Mouse (Mus musculus): Measurements from ENCODE around the gene Filip1l. TPM values are rescaled to one million over a fixed set of nuclear protein-coding genes. Genes with fewer than 3 reads are reported as not detected.
"Not testable (repeated sequence)": the region's sequence is repeated elsewhere in the genome, so short reads cannot be mapped to it uniquely, and the experiment has no call there.

Filip1l gene
- polyA plus RNA-seq, 1 experiment from 2014 or later: 29.0 TPM

DNA sequence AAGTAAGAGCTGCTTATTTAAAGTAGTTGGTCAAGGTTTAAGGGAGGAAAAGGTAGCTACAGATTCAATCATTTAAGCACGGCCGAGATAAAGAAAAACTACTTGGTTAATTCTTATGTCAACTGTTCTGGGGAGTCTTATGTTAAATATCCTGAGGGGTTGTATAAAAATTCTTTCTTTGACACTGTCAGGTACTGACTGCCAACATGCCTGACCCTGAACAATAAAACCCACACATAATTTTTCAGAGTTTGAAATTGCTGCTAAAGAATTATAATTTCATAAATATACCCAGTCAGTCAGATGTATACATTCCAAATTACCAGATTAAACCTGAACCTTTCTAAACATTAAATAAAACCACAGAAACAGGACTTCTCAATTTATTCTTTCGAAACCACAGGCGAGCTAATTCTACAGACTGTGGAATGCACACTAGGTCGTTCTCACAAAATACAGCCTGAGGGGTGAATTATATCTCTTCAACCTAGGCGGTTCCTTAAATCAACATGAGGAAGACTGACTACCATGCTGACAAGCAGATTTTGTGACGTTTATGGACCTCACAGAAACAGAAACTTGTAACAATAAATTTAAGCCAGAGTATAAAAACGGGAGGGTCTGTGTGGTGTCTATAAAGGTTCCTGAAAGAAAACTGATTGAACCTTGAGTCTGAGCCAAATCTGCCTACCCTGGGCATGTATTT lies 30.5 kb downstream of the Filip1l start:
- Histone ChIP-seq H3K4me1 (ENCODE audit: insufficient read depth) (no peaks in the 10 kb centered on the region), H3K27me3 (ENCODE audit: insufficient read depth, low read length) (no peaks in the 10 kb centered on the region), H3K4me3 (ENCODE audit: low read depth, low read length) (no peak overlapping the region), H3K27ac (ENCODE audit: low read depth) (no peak overlapping the region), H3K36me3 (ENCODE audit: insufficient read depth) (no peaks in the 10 kb centered on the region), H3K9ac (no peak overlapping the region), H3K4me2 (no peak overlapping the region), H3K9me3 (ENCODE audit: low read depth, low read length) (no peaks in the 10 kb centered on the region)
- ATAC-seq (ENCODE audit: insufficient read depth) (no peak), DNase-seq (no peak)
- no peak for TF ChIP-seq CTCF (IDR thresholded peaks at IDR 0.05; ENCODE audit: low read depth)
- 49% methylated on average over 8 of the region's 8 CpGs for WGBS

DNA sequence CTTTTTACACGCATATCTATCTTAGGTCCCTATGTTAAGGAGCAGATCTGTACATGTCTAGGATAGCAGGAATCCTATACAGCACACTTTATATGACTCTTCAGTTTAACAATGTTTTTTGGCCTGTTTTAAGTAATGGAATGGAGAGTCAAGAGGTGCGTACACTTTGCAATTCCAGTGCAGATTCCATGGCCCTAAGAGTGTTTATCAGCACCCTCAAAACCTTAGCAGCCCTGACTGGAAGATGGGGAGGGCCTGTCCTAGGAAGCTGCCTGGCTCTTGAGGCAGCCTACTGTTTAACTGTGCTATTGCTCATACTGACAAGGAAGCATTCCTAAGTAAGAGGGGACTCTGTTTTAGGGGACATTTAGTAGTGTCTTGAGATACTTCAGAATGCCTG lies 31.4 kb downstream of the Filip1l start:
- 79% methylated on average over 2 of the region's 2 CpGs for WGBS
- no peaks in the 10 kb centered on the region for H3K9me3 ChIP-seq (ENCODE audit: low read depth, low read length)
- H3K4me2 ChIP-seq: no peak overlapping the region
- H3K27me3 ChIP-seq (ENCODE audit: insufficient read depth, low read length): no peaks in the 10 kb centered on the region
- H3K36me3 ChIP-seq (ENCODE audit: insufficient read depth): no peaks in the 10 kb centered on the region
- TF ChIP-seq CTCF (IDR thresholded peaks at IDR 0.05; ENCODE audit: low read depth): no peak
- no peak overlapping the region for H3K9ac ChIP-seq
- no peaks in the 10 kb centered on the region for H3K4me1 ChIP-seq (ENCODE audit: insufficient read depth)
- DNase-seq (no peak), ATAC-seq (ENCODE audit: insufficient read depth) (no peak)
- no peak overlapping the region for H3K4me3 ChIP-seq (ENCODE audit: low read depth, low read length)
- H3K27ac ChIP-seq (ENCODE audit: low read depth): no peak overlapping the region

DNA sequence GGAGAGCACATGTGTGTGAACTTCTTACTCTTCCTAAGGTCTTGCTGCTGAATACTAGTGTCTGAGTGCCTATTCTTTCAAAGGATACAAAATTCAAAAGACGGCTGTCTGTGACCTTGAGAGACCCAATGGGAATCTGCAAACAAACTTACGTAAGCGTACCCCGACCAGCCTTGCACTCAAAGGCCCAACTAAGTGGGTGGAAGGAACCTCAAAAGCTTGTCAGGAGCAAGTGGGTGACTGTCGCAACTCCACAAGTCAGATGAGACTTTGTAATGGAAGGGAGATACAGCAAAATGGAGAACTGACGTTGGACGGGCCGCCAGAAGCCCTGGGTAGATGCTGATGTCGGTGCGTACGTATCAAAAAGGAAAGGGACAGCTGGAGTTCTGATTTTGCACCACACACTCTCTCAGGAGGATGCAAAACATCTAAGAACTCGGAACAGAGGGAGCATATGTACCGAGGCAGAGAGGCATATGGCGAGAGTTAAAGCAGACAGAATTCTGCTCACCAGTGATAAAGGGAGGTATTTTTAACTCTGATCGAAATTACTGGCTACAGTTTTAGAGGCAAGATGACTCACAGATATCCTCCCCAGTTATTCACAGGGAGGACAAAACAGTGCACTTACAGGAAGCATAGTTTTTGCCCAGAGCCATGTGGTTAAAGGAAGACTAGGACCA lies 36.8 kb downstream of the Filip1l start:
- 77% methylated on average over 15 of the region's 15 CpGs for WGBS
- Histone ChIP-seq H3K4me3 (ENCODE audit: low read depth, low read length) (no peak overlapping the region), H3K4me2 (no peak overlapping the region), H3K27ac (ENCODE audit: low read depth) (no peak overlapping the region), H3K36me3 (ENCODE audit: insufficient read depth) (no peaks in the 10 kb centered on the region), H3K4me1 (ENCODE audit: insufficient read depth) (no peaks in the 10 kb centered on the region), H3K27me3 (ENCODE audit: insufficient read depth, low read length) (no peaks in the 10 kb centered on the region), H3K9ac (no peak overlapping the region), H3K9me3 (ENCODE audit: low read depth, low read length) (no peaks in the 10 kb centered on the region)
- DNase-seq: no peak
- TF ChIP-seq CTCF (IDR thresholded peaks at IDR 0.05; ENCODE audit: low read depth): no peak
- no peak for ATAC-seq (ENCODE audit: insufficient read depth)

DNA sequence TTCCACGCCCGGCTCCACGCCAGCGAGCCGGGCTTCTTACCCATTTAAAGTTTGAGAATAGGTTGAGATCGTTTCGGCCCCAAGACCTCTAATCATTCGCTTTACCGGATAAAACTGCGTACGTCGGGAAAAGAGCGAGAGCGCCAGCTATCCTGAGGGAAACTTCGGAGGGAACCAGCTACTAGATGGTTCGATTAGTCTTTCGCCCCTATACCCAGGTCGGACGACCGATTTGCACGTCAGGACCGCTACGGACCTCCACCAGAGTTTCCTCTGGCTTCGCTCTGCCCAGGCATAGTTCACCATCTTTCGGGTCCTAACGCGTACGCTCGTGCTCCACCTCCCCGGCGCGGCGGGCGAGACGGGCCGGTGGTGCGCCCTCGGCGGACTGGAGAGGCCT lies 38.3 kb downstream of the Filip1l start:
- not testable (repeated sequence) for H3K9ac ChIP-seq; H3K36me3 ChIP-seq (ENCODE audit: insufficient read depth); DNase-seq; ATAC-seq (ENCODE audit: insufficient read depth); H3K4me2 ChIP-seq; H3K4me1 ChIP-seq (ENCODE audit: insufficient read depth); H3K9me3 ChIP-seq (ENCODE audit: low read depth, low read length); H3K27ac ChIP-seq (ENCODE audit: low read depth); H3K4me3 ChIP-seq (ENCODE audit: low read depth, low read length); H3K27me3 ChIP-seq (ENCODE audit: insufficient read depth, low read length)
- 29% methylated on average over 22 of the region's 39 CpGs for WGBS

DNA sequence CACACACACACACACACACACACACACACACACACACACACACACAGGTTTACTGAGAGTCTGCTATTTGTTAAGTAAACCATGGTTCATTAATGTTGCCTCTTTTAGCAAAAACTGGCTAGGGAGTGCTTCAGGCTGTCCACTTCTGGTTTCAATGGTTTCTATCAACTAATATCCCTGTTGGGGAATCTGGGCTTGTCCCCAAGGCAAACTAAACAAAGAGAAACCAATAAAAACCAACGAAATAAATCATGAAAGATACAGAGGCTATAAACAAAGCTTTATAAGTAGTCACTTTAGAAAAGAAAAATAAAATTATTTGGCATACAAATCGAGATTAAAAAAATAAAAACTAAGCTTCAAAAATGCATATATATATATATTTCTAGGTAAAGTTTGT lies 39.6 kb downstream of the Filip1l start:
- H3K36me3 ChIP-seq (ENCODE audit: insufficient read depth): no peaks in the 10 kb centered on the region
- TF ChIP-seq CTCF (IDR thresholded peaks at IDR 0.05; ENCODE audit: low read depth): no peak
- 62% methylated on average over 2 of the region's 2 CpGs for WGBS
- DNase-seq (no peak), ATAC-seq (ENCODE audit: insufficient read depth) (no peak)
- no peak overlapping the region for H3K9ac ChIP-seq
- H3K27ac ChIP-seq (ENCODE audit: low read depth): no peak overlapping the region
- no peaks in the 10 kb centered on the region for H3K9me3 ChIP-seq (ENCODE audit: low read depth, low read length)
- H3K27me3 ChIP-seq (ENCODE audit: insufficient read depth, low read length): no peaks in the 10 kb centered on the region
- H3K4me2 ChIP-seq: no peak overlapping the region
- H3K4me1 ChIP-seq (ENCODE audit: insufficient read depth): no peaks in the 10 kb centered on the region
- no peak overlapping the region for H3K4me3 ChIP-seq (ENCODE audit: low read depth, low read length)

DNA sequence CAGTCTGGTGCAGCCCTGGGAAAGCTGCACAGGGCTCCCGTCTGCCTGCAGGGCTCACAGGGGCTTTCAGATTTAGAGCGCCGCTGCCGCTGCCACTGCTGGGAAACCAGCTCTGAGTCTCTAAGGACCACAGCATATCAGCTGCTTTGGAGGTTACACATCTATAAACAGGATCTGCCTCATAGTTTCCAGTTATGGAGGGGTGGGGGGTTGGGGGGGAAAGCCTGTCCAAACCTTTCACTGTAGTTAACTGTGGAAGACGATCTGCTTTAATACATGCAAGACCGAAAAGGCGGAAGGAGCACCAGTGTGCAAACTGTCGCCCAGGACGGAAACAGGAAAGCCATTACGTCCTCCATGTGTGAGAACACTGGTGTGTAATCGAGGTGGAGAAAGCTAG lies 40.3 kb downstream of the Filip1l start:
- no peaks in the 10 kb centered on the region for H3K36me3 ChIP-seq (ENCODE audit: insufficient read depth)
- H3K27me3 ChIP-seq (ENCODE audit: insufficient read depth, low read length): no peaks in the 10 kb centered on the region
- peak overlapping the region; percentile 27 for H3K4me2 ChIP-seq
- no peaks in the 10 kb centered on the region for H3K4me1 ChIP-seq (ENCODE audit: insufficient read depth)
- DNase-seq (peak; percentile 62), ATAC-seq (ENCODE audit: insufficient read depth) (no peak)
- 0 out of 2 replicates have a peak overlapping the region, but pooled peaks have one; percentile 25 for H3K27ac ChIP-seq (ENCODE audit: low read depth)
- H3K9ac ChIP-seq: no peak overlapping the region
- TF ChIP-seq CTCF (IDR thresholded peaks at IDR 0.05; ENCODE audit: low read depth): no peak
- no peak overlapping the region for H3K4me3 ChIP-seq (ENCODE audit: low read depth, low read length)
- H3K9me3 ChIP-seq (ENCODE audit: low read depth, low read length): no peaks in the 10 kb centered on the region
- WGBS: 52% methylated on average over 11 of the region's 11 CpGs

DNA sequence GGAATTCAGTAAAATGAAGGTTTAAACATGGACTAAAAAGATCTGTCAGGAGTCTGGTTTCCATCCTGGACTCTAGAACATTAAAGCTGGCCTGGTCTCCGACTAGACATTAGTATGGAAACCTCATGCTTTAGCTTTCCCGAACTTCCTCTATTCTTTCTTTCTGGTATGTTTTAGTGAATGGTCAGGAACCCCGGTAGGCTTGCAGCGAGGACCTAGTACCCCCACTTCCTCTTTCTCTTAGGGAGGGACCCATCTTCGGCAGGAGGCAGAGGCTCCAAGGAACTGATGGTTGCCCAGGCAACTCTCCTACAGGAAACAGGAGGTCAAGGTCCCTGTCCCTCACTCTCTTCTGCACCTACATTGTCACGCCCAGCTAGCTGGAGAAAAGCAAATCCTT lies 43.4 kb downstream of the Filip1l start:
- Histone ChIP-seq H3K4me2 (no peak overlapping the region), H3K27me3 (ENCODE audit: insufficient read depth, low read length) (no peaks in the 10 kb centered on the region), H3K9me3 (ENCODE audit: low read depth, low read length) (no peaks in the 10 kb centered on the region), H3K4me3 (ENCODE audit: low read depth, low read length) (no peak overlapping the region), H3K9ac (no peak overlapping the region), H3K27ac (ENCODE audit: low read depth) (no peak overlapping the region), H3K36me3 (ENCODE audit: insufficient read depth) (no peaks in the 10 kb centered on the region), H3K4me1 (ENCODE audit: insufficient read depth) (0 out of 2 replicates have a peak, but pooled peaks cover 4% of the 10 kb centered on the region)
- DNase-seq: no peak
- no peak for ATAC-seq (ENCODE audit: insufficient read depth)
- TF ChIP-seq CTCF (IDR thresholded peaks at IDR 0.05; ENCODE audit: low read depth): no peak
- 71% methylated on average over 6 of the region's 6 CpGs for WGBS
